Mouse (Mus musculus) layer of hippocampus, postnatal 36 days (tissue): ENCODE results near the gene Macrod2. TPM values are rescaled to one million over a fixed set of nuclear protein-coding genes. Genes with fewer than 3 reads are reported as not detected.

ENCODE experiments used
- DNase-seq, 2 experiments: peaks; one replicate each; pipeline ENCODE4 v3.0.0; 2022
- total RNA-seq, 2 experiments: library from RNA; stranded (reverse); gene quantifications; 2 replicates each; pipeline ENCODE4 v1.2.3; 2021

The Macrod2 gene
- total RNA-seq, 2 experiments from 2014 or later, result 52.1 to 53.7 TPM

DNA sequence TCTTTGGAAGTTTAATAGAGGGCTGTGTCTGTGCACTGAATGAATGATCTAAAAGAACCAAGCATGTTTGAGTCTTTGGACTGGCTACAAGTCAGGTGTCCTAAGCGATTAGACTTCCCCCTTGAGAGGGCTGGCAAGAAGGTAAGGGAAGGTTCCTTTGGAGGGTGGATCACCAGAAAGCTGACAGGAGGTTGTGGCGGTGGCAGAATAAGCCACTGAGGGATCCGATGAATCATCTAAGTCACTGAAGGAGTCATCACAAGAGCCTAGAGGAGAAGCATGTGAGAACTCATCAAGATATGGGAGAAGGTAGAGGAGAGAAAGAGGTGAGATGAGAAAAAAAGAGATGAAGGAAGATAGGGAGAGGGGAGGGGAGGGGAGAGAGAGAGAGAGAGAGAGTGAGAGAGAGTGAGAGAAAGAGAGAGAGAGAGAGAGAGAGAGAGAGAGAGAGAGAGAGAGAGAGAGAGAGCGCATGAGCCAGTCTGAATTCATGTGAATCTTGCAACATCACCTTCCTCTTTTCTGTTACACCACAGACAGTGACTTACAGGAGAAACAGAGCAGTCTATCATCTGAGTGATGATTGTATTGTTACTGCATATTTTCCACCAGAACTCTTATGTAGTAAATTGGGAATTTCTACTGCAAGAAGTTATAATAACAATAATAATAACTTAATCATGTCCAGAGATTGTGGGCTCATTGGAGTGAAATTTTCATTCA is 398.9 kb downstream of the Macrod2 start:
- DNase-seq, result no peak

DNA sequence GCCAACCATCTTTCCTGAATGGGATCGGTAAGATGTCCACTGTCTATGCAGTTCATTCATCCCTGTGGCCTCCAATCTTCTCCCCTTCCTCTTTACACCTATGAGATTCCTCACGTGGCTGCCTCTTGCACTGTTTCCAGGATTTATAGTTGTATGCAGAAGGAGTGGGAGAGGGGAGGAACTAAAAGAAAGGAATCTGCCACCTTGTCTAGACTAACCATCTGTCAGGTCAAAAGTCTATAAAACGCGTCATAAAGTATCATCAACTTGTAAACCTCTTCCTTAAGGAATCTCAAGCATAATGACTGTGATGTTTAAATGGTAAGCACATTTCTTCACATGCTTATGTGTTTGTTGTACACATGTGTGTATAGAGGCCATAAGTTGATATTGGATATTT is 416.6 kb downstream of the Macrod2 start:
- no peak for DNase-seq

DNA sequence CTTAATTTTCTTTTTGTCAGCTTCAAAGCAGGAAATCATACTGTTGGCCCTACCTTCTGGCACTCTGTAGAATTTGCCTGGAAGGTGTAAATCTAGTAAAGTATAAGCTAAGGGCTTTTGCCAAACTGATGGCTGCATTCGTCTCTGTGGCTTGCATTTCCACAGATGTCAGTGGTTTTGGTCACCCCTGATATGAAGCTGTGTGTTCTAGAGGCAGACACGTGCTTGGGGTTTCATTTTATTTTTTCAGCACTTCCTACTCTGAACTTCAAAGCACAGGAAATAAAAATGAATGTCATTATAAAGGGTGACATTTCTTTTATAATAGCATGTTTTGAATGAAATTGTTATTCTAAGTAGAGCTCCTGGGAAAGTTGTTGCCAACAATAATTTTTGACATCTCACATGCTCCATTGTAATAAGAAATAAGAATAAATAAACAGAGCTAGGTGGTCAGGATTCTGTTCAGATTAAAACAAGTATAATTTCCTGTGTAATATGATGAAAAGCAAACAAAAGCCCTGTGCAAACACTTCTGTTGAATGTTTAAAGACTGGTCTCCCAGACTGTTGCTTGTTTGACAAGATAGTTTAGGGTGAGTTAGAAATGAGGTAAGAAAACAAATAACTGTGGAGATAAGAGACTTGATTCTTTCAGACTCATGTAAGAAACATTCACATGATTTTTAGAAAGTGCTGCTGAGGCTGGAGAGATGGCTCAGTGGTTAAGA is 424.4 kb downstream of the Macrod2 start:
- DNase-seq, result no peak

DNA sequence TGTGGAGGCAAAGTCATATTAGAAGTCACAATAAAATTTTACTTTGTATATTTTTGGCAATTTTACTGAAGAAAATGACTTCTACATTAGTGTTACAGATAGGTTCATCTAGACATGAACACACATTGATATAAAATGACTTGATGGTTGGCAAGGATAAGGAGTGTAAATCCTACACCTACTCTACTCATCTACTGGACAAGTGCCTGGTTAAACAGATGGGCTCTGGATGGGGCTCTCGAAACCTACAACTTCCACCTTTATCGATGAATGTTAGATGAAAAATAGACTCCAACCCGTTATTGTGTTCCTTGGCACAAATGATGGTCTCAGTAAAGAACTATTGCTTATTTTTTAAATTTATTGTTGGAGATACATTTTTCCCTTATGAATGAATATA is 427.3 kb downstream of the Macrod2 start:
- DNase-seq, result no peak

DNA sequence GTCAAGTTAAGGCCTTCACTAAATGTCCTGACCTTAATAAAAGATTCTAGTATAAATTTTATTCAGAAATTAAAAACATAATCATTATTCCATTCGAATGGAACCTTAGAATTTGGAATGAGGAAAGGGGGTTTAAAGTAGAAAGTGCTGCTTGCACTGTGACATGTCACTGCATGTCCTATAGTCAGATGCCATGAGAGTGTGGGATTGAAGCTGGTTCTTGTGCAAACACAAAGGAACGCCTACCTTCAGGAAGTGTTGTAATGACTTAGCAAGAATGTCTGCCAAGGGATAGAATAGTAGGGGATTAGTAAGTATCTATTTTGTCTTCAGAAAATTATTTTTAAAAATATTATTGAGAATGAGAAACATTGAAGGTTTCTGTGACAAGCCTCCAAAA is 431.1 kb downstream of the Macrod2 start:
- DNase-seq, result no peak

DNA sequence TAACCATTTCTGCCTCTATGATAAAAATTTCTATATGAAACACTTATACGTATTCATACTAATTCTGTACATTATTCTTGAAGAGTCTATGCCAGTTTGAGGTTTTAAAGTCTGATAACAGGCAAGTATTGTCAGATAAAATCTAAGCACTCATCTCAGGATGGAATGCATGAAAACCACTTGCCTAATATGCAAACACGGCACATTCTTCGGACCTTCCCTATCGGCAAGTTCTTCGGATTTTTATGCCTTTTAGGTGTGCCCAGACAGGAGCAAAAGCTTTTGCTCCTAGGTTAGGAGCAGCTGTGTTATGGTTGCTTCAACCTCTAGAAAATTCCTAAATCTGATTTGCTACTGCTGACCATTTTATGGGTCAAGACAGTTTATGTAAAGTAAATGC is 433.8 kb downstream of the Macrod2 start:
- DNase-seq, result no peak

DNA sequence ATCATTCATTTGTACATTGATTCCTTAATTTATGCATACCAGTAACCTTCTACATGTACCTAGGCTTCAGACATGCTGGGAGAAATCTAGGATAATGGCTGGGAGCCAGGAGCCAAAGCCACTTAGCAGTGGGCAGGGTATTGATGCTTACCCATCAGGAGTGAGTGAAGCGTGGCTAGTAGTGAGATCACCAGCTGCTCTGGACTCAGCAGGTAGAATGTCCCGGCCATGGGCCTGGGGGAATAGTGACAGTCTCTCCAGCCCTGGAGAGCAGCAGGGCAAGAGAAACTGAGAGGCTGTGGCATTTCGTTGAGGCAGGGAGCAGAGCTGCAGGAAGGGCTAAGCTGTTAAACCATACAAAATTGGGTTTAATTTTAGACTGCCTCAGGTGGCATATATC is 435.0 kb downstream of the Macrod2 start:
- no peak for DNase-seq

DNA sequence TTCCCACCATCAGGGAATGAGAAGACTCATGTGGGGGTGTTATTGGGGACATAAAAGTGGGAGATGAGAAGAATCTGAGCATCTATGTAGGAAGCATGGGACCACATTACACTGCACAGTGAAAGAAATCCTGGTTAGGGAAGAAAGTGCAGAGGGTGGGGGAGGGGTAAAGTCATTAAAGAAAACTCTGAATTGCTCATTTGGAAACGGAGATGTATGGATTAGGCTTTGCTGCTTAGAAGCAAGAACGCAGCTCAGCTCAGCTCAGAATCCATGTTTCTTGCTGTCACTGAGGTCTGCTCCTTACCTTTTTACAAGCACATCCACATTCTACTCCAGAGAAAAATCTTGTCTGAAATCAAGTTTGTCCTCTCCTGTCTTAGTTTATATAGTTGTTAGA is 444.3 kb downstream of the Macrod2 start:
- DNase-seq, result no peak

DNA sequence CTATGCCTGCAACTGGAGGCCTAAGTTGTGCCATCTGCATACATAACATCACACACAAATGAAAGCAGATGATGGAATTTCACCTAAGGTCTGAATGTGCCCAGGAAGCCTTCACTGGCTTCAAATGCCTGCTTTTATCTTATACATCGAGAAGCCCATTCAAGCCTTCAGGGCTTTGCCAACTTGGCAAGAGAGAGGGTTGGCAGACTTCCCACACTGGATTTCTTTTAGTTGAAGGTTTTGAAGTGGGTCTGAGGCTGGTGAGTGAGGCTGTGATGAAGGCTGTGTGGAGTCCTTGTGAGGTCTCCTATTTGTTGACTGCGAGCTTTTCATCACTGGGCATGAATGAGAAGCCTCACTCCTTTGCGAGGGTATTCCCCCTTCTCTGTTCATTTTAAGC is 444.8 kb downstream of the Macrod2 start:
- peak; percentile 23 for DNase-seq

DNA sequence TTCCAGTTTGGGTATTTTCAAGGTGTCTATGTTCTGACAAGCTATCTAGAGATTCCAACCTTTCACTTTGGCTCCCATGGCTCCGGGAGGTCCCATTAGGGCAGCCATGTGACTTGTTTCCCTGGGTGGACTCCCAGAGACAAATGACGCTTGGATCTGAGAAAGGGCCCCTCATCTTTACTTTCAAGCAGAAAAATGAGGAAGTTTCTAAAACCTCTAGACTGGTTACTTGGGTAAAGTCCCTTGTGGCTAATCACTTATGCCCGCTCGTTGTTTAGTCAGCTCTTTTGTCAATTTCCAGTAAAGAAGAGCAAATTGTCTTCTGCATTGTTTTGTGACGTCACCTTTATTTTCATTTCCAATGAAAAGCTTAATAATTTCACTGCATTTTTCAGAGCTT is 448.9 kb downstream of the Macrod2 start:
- DNase-seq, result no peak

DNA sequence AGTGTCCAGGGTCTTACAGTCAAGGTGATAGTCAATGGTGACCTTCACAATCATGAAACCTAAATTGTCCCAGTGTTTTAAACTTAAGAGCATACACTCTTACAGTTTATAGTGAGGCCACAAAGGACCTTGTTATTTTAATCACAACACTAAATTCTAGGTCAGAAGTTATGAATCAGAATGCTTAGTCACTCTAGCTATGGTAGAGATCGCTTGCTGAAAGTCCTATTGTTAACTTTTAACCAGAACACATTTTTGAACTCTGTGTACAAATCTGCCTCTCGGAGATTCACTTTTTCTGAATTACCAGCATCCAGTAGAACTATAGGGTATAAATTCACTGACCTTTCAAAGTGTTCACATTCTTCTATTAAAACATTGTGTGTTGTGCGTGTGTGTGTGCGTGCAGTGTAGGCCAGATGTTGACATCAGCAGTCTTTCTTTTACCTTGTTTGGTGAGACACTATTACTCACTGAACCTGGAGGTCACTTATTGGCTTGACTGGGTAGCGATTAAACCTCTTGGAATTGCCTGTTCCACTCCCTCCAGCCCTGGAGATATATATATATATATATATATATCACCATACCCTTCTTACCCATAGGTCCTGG is 452.8 kb downstream of the Macrod2 start:
- DNase-seq, result no peak

DNA sequence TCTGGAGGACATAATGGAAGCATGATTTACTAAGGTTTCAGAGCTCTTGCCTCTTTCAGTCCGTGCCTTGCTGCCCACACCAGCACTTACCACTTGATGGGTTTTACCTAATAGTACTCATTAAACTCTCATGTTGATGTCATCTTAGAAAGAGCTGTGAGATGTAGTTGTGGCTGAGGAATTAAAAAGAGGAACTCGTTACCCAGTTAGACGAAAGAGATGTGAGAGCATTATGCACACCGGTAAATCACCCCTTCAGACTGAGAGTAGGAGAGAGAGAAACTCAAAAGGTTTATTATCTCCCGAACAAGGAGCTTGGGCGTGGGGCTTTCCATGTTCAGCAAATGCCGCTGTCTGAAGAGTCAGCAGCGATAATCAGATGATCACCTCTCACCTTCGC is 458.4 kb downstream of the Macrod2 start:
- DNase-seq, result no peak

DNA sequence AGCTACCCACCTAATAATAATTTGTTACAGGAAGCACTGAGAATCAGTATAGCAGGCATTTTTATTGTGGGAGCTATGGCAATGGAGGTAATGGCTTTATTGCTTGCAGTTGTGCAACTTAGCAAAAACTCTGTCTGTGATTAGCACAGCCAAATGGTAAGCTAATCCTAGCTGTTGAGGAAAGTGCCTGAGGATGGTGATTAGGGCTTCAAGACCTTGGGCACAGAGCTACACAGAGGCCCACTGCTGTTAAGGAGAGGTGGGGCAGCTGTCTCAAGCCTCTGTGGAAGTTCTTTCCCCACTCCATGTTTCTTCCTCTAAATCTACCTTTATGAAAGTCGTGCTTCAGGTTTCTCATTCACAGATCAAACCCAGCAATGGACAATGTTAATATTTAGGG is 466.2 kb downstream of the Macrod2 start:
- DNase-seq, result no peak

DNA sequence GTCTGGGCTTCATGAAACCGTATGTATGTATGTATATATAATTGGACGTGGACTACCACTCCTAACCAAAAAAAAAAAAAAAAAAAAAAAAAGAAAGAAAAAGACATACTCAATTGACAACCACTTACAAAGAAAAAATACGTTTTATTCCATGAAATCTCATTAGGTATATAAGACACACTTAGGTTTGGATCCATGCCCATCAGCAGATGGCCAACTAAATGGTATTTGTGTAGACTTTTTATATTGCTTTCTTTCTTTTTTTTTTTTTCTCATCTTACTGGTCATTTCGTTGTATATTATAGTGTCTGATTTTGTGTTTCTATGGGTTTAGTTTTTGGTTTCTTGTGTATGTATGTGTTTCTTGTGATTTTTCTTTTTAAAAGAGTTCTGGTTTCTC is 467.6 kb downstream of the Macrod2 start:
- no peak for DNase-seq

DNA sequence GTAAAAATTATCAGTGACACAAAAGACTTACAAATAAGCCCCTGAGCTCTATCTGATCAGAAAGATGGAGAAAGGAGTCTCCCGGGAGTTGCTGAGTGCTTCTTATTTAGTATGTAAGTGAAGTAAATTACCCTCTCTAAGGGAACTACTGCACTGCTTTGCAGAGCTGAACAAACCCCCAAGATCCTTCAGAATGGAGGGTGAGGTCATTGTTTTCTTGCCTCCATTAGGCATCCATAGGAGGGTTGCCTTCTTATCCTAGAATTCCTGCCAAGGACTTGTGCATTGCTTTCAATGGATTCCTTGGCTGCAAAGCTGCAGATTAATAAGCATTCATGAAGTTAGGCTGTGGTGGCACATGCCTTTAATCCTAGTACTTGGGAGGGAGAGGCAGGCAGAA is 470.5 kb downstream of the Macrod2 start:
- DNase-seq, result no peak

DNA sequence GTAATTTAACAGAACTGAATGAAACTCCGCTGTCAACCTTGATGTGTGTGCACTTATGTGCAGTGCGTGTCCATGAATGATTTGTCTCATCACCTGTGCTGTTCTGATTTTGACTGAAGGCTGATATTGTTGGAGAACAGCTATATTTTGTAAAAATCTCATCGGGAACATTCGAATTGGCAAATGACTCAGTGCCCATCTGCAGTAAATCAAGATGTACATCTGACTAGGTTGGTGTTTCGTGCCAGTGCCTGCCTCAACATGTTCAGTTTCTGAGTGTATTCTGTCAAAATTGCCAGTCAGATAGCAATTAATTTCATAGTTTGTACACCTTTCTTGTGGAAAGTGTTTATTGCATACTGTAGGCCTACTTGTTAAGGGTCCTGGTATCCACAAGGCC is 472.0 kb downstream of the Macrod2 start:
- peak; percentile 30 to 48 for DNase-seq

DNA sequence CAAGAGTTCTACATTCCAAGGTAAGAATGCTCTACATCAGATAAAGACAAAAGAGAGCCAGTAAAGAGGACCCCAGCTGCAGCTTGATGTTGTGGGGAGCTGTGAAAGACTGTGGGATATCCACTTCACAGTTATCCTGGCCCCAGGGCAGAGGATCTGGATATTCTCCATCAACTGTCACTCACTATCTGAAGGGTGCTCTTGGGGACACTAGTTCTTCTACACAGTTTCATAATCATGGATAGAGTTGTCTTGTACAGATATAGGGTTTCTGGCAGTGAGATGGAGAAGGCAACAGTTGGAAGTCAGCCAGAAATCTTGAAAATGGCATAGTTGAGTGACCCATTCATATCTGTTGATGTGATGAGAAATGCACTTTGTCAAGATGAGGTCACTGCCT is 490.1 kb downstream of the Macrod2 start:
- DNase-seq, result no peak

DNA sequence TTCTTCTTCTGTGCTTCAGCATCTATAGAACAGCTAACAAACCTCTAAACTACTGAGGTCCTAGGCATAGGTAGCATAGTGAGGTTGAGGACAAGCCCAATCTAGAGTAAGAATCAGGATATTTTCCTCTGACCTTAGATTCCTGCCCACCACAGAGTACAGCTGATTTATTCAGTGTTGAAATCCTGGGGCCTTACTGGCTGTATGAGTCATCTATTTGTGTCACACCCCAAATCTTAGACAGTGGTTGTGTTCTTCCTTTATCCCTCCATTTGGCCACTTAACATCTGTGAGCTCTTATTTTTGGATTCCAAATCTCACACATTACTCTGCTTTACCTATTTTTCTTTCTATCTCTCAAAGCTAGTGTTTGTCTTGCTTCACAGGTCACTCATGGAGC is 495.6 kb downstream of the Macrod2 start:
- DNase-seq, result no peak

DNA sequence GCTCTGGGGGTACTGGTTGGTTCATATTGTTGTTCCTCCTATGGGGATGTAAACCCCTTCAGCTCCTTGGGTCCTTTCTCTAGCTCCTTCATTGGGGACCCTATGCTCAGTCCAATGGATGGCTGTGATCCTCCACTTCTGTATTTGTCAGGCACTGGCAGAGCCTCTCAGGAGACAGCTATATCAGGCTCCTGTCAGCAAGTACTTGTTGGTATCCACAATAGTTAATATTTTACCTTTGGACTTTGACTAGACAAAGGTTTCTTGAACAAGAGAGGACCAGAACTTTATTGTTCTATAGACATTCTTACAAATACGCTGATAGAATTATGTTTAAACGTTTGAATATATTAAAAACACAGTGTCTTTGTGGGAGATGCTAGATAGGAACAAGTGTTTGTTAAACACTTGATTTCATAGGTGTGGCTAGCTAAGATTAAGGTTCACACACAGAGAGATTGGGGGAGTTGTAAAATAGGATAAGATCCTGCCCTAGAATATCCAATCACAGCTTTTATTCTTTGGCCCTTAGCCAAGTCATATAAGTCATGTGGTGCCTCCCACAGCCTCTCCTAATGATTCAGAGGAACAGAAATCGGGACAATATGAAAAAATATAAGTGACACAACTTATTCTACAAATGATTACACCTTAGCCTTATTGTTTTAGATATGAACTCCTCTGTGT is 501.4 kb downstream of the Macrod2 start:
- DNase-seq, result no peak

DNA sequence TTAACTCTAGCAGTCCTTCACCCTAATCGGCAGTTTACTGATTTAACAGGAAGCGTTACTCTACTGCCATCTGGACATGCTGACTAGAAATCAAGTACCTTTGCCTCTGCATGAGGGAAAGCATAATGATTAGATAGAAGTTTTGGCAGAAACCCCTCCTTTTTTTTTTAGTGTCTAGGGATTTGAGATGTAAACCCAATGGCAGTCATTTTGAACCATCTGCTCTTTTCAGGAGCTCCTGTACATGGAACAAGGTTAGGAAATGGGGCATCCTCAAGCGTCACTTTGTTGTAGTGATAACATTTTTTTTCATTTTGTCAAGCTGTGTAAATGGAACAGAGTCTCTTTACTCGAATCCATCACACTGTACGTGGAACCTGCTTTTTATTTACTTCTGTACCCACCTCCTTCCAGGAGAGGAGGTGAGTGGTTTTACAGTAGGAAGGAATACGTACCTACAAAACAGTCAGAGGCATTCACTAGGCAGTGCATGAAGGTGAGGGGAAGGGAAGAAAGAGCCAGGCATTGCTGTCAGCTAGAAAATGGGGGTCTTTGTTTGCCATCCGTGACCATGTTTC is 503.4 kb downstream of the Macrod2 start:
- no peak for DNase-seq

DNA sequence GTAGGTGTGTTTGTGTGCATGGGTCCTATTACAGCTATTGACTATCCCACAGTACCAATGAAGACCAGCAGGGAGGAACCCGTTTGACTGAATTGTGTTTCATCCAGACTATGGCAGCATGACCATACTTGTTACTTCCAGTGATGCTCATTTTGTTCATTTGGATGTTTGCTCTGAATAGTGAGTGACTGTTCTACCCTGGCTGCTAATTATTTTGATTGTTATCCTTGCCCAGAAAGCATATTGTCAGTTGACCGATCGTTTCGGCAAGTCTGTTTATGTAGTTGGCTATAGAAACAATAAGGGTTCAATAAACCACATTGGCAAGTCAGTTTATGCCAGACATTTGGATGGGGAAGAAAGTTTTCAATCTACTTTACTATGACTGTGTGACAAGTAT is 510.2 kb downstream of the Macrod2 start:
- no peak for DNase-seq

DNA sequence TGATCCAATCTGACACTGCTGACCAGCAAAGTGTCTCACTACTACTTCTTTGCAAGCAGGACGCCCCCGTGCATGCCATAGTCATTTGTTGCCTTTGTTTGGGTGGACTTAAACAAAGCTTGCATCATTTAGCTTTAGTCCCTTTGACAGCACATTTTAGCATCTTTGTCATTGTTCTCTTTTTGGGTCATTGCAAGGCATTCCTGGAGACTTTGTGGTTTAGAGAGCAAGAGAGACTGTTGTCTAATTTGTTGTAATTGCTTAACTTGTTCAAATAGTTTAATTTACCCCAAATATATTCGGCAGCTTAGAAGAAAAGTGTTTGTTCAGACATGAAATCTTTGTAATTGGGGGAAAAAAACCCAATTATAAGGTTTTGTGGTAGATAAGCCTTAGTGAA is 511.0 kb downstream of the Macrod2 start:
- DNase-seq, result no peak

DNA sequence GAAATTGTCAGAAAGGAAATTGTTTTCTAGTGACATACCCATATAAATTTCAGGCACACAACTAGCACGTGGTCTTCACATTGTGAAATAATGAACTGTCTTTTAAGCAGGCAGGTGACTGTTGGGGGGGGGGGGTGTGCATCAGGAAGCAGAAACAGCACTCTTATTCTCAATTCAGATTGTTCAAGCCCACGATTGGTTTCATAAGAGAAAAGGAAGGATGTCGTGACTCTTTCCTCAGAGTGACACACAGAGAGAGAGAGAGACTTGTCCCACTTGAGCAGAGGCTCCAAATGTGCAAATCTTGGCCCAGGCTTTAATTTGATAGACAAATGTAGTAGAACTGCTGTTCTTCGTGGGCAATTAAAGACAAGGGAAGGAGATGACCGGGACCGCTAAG is 516.4 kb downstream of the Macrod2 start:
- no peak for DNase-seq
